Mouse (Mus musculus): ENCODE data around the gene Zzz3.

Gene Zzz3

GRCm38 (mm10) chr3:152395350-152396277 lies at the start of gene Zzz3:
TSS of gene Zzz3 (plus strand) at chr3:152395473.
- peak; percentile 79 for DNase-seq (ENCODE audit: low read depth, low spot score)

DNA sequence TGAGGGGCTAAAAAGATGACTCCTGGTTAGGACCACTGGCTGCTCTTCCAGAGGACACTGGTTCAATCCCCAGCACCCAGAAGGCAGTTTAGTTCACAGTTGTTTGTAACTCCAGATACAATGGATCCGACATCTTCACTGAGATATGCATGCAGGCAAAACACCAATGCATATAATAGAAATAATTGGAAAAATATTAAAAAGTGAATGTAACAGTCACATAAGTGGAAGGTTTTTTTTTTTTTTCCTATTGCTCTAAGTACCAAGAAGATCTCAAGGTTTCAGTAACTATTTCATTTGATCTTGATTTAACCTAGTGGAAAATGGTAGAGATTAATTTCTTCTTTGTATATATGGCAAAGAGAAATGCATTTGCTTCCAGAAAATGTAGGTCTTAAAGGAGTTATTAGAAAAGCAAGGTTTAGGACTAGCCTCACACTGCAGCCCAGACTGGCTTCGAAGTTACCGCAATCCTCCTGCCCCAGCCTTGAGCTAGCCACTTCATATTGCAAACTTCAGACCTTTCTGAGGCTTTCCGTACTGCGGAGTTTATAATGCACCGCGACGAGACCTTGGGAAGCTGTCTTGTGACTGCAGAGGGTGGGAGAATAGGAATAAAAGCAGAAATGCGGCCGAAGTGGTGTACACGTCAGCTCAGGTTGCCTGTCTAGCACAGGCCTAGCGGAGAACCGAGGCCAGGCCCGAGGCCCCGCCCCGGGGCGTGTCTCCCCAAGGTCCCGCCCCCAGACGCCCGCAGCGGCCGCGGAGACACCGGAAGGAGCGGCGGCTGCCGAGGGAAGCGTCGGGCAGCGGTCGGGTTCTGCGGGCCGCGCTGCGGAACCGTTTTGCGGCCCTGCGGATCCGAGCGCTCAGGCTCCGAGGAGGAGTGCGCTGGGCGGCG lies 49.3 kb upstream of the Zzz3 start, which contains the start of gene Usp33:
Usp33 (plus strand) TSS at position 747 of the 901 bp plus-strand sequence.
- peak; percentile 82 for DNase-seq (ENCODE audit: low read depth, low spot score)

GRCm38 (mm10) chr3:152346633-152347141 lies 48.6 kb upstream of the Zzz3 start:
- no peak for DNase-seq (ENCODE audit: low read depth, low spot score)

- no peak for DNase-seq (ENCODE audit: low read depth, low spot score)
These were observed 48.0 kb upstream of the Zzz3 start for GRCm38 (mm10) chr3:152347227-152347626.

DNA sequence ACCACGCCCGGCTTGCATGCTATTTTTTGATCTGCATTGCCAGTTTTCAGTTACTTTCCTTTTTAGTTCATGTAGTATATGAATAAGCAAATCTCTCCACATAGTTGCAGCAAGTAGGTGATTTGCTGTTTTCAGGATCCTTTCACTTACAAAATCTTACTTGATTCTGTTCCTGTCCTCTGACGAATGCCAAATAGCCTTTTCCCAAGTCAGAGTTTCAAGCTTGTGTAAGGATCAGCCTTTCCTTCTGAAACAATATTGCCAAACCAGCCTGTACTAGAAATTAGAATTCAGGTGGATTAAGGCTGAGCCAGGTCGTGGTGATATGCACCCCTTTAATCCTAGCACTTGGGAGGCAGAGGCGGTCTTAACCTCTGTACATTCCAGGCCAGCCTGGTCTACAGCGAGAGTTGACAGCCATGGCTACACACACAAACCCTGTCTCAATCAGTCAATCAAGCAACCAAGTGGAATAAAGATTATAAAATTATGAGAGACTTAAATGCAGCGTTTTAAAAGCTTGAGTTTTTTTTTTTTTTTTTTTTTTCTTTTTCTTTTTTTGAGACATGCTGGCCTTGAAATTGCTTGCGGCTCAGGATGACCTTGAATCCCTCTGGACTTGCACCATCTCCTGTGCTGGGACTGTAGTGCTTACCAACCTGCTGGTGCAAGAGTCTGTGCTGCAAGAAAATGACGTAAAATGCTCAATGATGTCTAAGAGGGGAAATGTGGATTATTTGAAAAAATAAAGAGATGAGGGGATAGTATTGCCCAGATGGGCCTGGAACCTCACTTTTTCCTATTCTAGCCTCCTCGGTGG lies 47.1 kb upstream of the Zzz3 start:
- DNase-seq (ENCODE audit: low read depth, low spot score), result no peak

GRCm38 (mm10) chr3:152350431-152350830 lies 44.8 kb upstream of the Zzz3 start:
- DNase-seq (ENCODE audit: low read depth, low spot score), result no peak

- no peak for DNase-seq (ENCODE audit: low read depth, low spot score)
These were observed 44.3 kb upstream of the Zzz3 start for GRCm38 (mm10) chr3:152350966-152351365.

DNA sequence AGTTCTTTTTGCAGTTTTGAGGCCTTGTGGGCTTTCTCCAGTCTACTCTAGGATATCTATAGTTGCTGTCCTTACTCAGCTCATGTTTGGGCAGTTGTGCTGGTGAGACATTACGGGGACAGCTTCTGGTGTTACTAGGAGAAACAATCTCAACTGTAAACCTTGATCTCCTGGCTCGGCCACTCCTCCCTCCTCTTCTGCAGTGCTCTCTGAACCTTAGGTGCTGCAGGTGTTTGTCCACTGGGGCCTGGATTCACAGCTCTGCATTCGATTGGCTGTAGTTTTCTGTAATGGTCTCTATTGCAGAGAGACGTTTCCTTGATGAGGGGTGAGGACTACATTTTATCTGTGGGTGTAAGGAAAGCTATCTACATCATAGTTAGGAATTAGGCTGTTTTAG lies 43.0 kb upstream of the Zzz3 start:
- no peak for DNase-seq (ENCODE audit: low read depth, low spot score)

GRCm38 (mm10) chr3:152353434-152354177 lies 41.7 kb upstream of the Zzz3 start:
- no peak for DNase-seq (ENCODE audit: low read depth, low spot score)

DNA sequence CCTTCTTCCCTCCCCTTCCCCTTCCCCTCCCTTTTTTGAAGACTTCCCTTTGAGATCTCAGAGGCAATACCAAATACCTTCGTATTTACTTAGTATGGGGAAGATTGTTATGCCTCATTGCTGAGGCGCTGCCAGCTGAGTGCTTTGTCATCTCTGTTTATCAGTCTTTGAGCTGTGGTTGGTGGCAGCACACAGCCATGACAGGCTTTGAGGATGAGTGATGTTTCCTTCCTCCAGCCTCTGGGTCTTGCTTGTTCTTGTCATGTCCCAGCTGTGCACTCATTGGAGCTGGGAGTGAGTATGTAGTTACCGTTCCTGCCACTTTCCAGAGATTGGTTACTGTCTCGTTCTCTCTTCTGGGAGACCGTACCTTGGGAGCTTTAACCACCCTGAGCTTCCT lies 39.9 kb upstream of the Zzz3 start:
- no peak for DNase-seq (ENCODE audit: low read depth, low spot score)

GRCm38 (mm10) chr3:152356751-152357150 lies 38.5 kb upstream of the Zzz3 start:
- DNase-seq (ENCODE audit: low read depth, low spot score), result no peak

- DNase-seq (ENCODE audit: low read depth, low spot score), result no peak
These were observed 36.1 kb upstream of the Zzz3 start for GRCm38 (mm10) chr3:152359151-152359550.

- DNase-seq (ENCODE audit: low read depth, low spot score), result no peak
These were observed 31.1 kb upstream of the Zzz3 start for GRCm38 (mm10) chr3:152364181-152364580.

DNA sequence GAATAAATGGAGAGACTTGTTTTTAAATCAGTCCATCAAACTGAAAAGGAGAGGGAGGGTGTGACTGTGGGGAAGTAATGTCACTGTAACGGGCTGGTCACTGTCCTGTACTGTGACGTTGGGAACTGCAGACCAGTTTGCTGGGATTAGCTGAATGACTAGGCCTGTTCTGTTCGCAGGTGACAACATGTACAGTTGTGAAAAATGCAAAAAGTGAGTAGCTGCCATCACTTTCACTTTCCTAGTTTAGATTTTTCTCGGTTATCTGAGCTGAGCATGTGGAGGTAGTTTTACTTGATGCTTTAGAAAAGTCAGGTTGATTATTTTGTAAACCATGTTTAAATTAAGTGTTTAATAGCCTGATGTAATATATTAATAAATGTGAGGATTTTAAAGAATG lies 19.2 kb upstream of the Zzz3 start:
- no peak for DNase-seq (ENCODE audit: low read depth, low spot score)

DNA sequence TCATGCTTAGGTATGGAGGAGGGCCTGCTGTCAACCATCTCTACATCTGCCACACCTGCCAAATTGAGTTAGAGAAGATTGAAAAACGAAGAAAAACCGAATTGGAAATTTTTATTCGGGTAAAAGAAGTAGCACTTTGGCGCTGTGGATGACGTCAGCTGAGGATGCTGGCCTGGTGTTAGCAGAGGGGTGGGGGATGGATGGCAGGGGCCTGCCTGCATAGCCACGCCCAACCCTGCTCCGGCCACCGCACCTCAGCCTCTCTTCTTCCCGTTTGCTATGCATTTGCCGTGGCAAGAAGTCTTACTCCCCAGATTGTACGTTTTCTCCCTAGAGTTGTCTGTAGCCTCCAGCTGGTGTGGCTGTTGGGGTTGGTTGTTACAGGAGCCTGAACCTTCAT lies 11.2 kb upstream of the Zzz3 start:
- DNase-seq (ENCODE audit: low read depth, low spot score), result peak; percentile 70

- peak; percentile 95 for DNase-seq (ENCODE audit: low read depth, low spot score)
These were observed 1.2 kb downstream of the Zzz3 start for GRCm38 (mm10) chr3:152396278-152396987.

- DNase-seq (ENCODE audit: low read depth, low spot score), result peak; percentile 34
These were observed 1.7 kb downstream of the Zzz3 start for GRCm38 (mm10) chr3:152396988-152397314.

DNA sequence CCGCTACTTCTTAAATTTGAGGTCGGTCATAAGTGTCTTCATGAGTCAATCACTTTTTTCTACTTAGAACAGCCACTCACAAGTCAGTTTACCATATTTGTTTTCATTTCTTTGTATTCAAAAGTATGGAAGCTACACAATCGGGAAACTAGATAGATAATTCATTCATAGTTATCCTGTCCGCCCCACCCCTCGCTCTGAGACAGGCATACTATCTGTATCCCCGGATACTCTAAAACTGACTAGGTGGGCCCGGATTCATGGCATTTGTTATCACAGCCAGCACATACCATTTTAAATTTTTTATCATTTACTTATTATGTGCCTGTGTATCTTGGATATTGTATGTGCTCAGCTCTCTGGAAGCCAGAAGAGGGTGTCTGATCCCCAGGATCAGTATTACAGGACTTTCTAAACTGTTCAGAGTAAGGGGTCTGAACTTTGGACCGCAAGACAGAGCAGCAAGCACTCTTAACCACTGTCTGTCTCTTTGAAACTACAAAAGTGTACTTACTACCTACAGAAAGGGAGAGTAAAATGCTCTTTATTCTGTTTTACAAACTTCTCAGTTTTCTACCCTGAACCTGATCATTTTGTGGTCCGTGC lies 2.2 kb downstream of the Zzz3 start:
- DNase-seq (ENCODE audit: low read depth, low spot score), result no peak

GRCm38 (mm10) chr3:152400441-152400840 lies 5.2 kb downstream of the Zzz3 start:
- DNase-seq (ENCODE audit: low read depth, low spot score), result no peak

- no peak for DNase-seq (ENCODE audit: low read depth, low spot score)
These were observed 5.6 kb downstream of the Zzz3 start for GRCm38 (mm10) chr3:152400875-152401274.

All from ES-CJ7 (cell line).